Mouse (Mus musculus) heart, postnatal 25 days (tissue): ENCODE results near the gene Dlg2. TPM values are rescaled to one million over a fixed set of nuclear protein-coding genes. Genes with fewer than 3 reads are reported as not detected.

Source experiments
- DNase-seq: peaks from one replicate; pipeline ENCODE4 v3.0.0; 2022; ENCODE audit warnings: low spot score
- intact Hi-C: fragments of 180-260 bp; cut with DNase I; formaldehyde crosslinking; loops from one replicate; pipeline ENCODE4 v1.15.1; 2025
- total RNA-seq, 2 experiments: library from RNA; stranded (reverse); gene quantifications; 2 replicates each; pipeline ENCODE4 v1.2.3; 2021

Dlg2 gene
- total RNA-seq: 1 to 10 TPM; 1.0 to 1.9 TPM

DNA sequence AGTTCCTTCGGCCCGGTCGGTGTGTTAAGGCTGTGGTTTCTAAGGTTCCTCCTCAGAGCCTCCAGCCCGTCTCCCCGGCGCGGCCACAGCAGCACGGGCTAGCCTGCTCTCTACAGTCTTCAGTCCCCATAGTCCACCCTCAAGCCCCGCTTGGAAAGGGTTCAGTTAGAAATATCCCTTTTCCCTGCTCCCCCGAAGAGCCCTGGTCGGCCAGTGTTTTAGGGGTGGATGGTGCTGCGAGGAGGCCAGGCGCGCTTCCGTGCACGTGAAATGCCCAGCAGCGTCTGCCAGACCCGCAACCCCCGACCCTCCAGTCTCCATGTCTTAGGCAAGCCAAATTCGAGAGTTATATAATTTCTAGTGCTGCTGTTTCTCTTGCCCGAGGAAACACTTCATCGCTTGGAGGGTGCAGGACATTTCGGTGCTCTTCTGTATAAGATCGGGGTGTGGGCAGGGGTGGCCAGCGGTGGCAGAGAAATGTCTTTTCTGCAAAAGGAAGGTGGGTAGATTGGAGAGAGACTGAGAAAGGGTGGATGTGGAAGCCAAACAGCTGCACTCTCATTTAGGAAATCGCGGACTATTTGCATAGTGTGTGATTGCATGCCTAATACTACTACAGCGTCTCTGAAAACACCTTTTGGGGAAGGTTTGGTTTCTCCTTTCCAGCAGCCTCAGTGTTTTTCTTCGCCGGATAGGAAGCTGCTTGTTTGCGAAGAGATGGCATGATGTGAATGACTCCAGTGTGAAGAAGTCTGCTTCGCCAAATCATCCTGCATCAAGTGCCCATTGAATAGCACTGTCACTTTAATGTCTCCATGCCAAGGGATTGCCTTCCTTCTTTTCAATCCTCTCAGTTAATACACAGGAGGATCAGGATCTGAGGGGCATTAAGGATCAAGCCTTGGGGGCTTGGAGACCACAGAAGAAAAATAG is at the start of gene Dlg2:
Gene Dlg2, plus strand, starts transcription at position 360 of the 933 bp plus-strand sequence.
- intact Hi-C loops: loop anchor here (2.0 kb wide), 1 partner anchor 20 kb away; the partner anchor contains the start of gene Tmem126a
- no peak for DNase-seq

DNA sequence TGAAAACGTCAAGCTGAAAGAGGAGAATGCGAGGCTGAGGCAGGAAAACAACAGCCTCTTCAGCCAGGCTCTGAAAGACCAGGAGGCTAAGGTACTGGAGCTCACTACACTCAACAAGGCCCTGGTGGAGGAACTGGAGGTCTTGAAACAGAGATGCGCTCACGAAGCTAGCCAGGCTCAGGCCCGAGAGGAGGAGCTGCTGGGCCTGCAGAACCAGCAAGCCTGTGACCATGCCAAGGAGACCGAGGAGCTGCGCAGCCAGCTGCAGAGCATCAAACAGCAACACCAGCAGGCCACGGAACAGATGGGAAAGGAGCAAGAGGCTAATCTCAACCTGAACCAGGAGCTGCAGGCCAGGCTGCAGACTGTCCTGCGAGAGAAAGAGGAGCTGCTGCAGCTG is 49.5 kb upstream of the Dlg2 start:
- no peak for DNase-seq
- intact Hi-C loops: loop anchor here (5.0 kb wide), 1 partner anchor 445 kb away; the partner anchor contains the start of gene Eed

- intact Hi-C loops: no loop called here
- no peak for DNase-seq
Measured at GRCm38 (mm10) chr7:90432221-90432620, 44.3 kb upstream of the Dlg2 start.

- no peak for DNase-seq
- intact Hi-C loops: no loop called here
Measured at GRCm38 (mm10) chr7:90440044-90440443, 36.4 kb upstream of the Dlg2 start.

GRCm38 (mm10) chr7:90442070-90442469 is 34.4 kb upstream of the Dlg2 start:
- no peak for DNase-seq

DNA sequence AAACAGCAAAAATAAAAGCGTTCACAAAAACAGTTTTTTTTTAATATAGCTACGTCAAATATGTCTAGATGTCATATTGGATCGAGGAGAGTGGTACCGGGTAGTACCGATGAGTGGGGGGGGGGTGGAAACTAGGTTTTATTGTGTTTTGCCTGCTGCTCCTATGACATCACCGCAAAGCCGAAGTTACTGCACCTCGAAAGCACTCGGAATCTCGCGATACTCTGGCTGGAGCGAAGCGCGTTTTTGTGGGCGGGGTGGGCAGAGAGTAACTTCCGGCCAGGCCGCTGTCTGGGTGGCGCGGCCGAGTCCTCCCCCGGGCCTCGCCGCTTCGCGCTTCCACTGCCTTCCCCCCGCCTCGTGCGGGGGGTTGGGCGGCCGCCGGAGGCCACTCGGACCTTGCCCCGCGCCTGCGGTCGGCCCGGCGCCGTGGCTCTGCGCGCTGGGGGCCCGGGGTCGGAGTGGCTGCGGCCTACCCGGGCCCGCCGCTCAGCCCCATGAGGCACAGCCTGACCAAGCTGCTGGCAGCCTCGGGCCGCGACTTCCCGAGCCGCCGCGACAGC is 33.9 kb upstream of the Dlg2 start, which contains the start of gene Crebzf:
Gene Crebzf, plus strand, starts transcription at position 212 of the 563 bp plus-strand sequence.
- DNase-seq: peak; percentile 94
- intact Hi-C loops: loop anchor here (1.0 kb wide), 2 partner anchors 13 to 33 kb away; no protein-coding TSS in a partner anchor

More at GRCm38 (mm10) chr7:90442070-90442469, 34.4 kb upstream of the Dlg2 start:
- intact Hi-C loops: loop anchor here (1.0 kb wide), 1 partner anchor 13 kb away; no protein-coding TSS in a partner anchor

DNA sequence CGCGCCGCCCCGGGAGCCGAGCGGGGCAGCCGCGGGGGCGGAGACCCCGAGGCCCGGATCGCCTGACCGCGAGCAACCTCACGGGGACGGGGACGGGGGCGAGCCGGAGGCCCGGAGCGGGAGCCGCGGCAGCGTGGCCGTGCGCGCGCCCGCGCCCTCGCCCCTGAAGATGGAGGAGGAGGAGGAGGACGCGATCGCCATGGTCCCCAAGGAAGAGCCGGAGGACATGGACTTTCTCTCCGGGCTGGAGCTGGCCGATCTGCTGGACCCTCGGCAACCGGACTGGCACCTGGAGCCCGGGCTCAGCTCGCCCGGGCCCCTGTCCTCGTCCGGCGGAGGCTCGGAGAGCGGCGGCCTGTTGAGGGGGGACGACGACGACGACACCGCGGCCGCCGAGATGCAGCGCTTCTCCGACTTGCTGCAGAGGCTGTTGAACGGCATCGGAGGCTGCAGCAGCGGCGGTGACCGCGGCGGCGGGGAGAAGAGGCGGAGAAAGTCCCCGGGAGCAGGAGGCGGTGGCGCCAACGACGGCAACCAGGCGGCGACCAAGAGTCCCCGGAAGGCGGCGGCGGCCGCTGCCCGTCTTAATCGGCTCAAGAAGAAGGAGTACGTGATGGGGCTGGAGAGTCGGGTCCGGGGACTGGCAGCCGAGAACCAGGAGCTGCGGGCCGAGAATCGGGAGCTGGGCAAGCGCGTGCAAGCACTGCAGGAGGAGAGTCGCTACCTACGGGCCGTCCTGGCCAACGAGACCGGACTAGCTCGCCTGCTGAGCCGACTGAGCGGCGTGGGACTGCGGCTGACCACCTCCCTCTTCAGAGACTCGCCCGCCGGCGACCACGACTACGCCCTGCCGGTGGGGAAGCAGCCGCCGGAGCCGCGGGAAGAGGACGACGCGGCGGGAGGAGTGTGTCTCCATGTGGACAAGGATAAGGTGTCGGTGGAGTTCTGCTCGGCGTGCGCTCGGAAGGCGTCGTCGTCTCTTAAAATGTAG is 33.1 kb upstream of the Dlg2 start:
- peak; percentile 54 for DNase-seq
- intact Hi-C loops: loop anchor here (1.0 kb wide), 1 partner anchor 32 kb away; no protein-coding TSS in a partner anchor

- DNase-seq: no peak
- intact Hi-C loops: no loop called here
Measured at GRCm38 (mm10) chr7:90444206-90444605, 32.3 kb upstream of the Dlg2 start.

- no peak for DNase-seq
- intact Hi-C loops: loop anchor here (2.0 kb wide), 1 partner anchor 21 kb away; the partner anchor contains the start of genes Dlg2 and Tmem126b
Measured at GRCm38 (mm10) chr7:90456149-90456844, 20.2 kb upstream of the Dlg2 start.

GRCm38 (mm10) chr7:90456845-90457468 is 19.5 kb upstream of the Dlg2 start, which contains the start of gene Tmem126a:
Gene Tmem126a (minus strand): TSS chr7:90457229.
- DNase-seq: peak; percentile 77
- intact Hi-C loops: loop anchor here (2.0 kb wide), 1 partner anchor 20 kb away; the partner anchor contains the start of genes Dlg2 and Tmem126b

DNA sequence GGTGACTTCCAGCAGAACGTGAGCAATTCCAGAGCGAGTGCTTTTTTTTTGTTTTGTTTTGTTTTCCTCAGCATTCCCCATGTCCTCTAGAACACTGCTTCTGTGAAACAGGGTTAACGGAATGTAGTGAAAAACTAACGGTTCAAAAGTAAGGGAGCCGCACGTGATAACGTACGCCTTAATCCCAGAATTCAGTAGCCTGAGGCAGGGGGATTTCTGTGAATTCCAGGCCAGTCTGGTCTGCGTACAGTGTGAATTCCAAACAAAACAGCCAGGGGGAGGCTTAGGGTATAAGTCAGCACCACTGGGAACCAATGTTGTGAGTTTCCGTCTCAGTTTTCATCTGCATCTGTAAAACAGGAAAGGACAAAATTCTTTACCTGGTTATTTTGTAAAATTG is 19.0 kb upstream of the Dlg2 start:
- DNase-seq: no peak
- intact Hi-C loops: loop anchor here (2.0 kb wide), 1 partner anchor 19 kb away; the partner anchor contains the start of genes Dlg2 and Tmem126b

DNA sequence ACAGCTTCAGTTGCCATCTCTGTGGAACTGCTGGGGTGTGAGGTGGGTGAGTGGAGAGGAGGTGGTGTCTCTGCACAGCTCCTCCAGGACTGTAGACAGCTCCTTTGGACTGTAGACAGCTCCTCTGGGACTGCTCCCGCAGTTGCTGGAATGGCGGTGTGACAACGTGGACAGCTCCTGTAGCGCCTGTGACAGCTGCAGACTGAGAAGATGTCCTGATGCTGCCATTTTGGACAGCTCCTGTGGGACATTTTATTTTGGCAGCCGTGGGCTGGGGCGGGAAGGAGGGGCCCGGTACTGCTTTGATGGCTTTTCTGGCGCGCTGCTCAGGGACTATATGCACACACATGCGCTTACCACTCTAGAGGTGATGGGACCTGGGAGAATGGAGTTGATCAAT is 16.1 kb upstream of the Dlg2 start:
- intact Hi-C loops: no loop called here
- no peak for DNase-seq

DNA sequence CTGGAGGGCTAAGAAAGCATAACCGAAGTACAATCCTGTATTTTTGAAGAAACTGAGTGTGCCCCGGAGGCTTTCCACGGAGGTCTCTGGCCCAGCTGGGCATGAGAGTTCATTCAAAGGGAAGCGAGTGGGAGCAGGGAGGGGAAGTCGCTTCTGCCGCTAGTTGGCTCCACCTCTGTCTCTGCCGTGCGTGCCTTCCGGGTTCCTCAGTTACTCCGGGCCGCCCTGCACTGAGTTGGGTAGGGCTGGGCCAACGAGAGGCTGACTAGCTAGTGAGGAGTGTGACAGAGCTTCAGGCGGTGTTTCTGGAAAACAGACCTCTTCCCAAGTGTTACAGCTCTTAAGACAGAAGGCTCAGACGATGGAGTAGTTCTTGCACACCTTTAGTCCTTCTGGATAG is 15.5 kb upstream of the Dlg2 start:
- intact Hi-C loops: no loop called here

DNA sequence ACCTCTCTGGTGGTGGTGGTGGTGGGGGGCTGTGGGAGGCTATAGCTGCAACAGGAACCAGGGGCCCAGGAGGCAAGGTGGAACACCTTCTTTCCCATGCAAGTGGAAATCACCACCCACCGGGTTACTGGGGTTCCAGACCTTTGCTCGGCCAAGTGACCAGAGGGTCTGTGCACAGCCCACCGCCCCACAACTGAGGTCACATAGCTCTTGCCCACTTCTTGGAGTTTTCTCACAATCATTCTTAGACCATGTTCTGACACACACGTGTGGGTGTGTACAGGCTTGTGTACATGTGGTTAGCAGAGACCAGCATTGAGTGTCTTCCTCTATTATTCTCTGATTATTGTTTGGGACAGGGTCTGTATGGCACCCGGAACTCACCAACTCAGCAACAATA is 15.0 kb upstream of the Dlg2 start:
- no peak for DNase-seq
- intact Hi-C loops: no loop called here

More for the DNA sequence above, 15.5 kb upstream of the Dlg2 start:
- DNase-seq: no peak

DNA sequence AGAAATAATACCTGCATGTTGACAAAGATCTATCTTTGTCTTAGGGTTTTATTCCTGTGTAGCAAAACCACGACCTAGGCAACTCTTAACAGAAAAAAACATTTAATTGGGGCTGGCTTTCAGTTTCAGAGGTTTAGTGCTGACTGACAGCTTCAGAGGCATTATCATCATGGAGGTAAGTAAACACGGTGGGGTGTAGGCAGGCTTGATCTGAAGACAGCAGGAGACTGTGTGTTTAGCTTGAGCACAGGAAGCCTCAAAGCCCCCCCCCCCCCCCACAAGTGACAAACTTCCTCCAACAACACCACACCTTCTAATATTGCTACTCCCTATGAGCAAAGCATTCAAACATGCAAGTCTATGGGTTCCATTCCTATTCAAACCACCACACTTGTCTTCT is 3.0 kb upstream of the Dlg2 start:
- intact Hi-C loops: no loop called here
- no peak for DNase-seq

- DNase-seq: peak; percentile 99
- intact Hi-C loops: loop anchor here (1.0 to 2.0 kb wide), 2 partner anchors 19 to 33 kb away; partner anchors contain the start of gene Tmem126a
Measured at GRCm38 (mm10) chr7:90475793-90476312, 619 bp upstream of the Dlg2 start, which contains the start of gene Tmem126b. Gene Tmem126b (minus strand): TSS chr7:90476001.

DNA sequence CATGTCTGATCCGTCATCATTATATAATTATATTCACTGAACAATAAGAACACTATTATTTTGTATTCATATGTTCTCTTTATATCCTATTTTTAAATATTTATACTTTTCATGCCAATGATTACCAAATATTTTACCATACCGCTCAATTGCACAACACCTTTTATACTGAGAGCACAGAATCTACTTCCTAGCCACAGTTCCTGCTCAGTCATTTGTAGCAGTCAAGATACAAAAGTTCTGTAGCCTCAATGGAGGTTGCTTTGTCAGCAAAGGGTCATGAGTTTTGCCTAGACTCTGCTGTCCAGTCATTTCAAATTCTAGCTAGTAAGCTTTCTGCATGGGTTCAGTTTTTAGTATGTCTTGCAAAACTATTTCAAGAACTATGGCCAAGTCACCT is 6.1 kb downstream of the Dlg2 start:
- no peak for DNase-seq
- intact Hi-C loops: no loop called here

- no peak for DNase-seq
- intact Hi-C loops: loop anchor here (10.0 kb wide), 1 partner anchor 223 kb away; no protein-coding TSS in a partner anchor
Measured at GRCm38 (mm10) chr7:90508124-90508523, 31.7 kb downstream of the Dlg2 start.
